Mouse (Mus musculus) natural killer cell, adult 2 months (primary cell): ENCODE measurements around the gene D630045J12Rik.

ENCODE experiments used
- DNase-seq, 2 experiments: peaks; one replicate each; pipeline ENCODE4 v3.0.0; 2022; ENCODE audit warnings: low spot score in 2 of 2

D630045J12Rik gene

GRCm38 (mm10) chr6:38096961-38097370 lies 156.8 kb downstream of the D630045J12Rik start:
- no peak for DNase-seq

GRCm38 (mm10) chr6:38094701-38095100 lies 159.1 kb downstream of the D630045J12Rik start:
- DNase-seq: no peak

DNA sequence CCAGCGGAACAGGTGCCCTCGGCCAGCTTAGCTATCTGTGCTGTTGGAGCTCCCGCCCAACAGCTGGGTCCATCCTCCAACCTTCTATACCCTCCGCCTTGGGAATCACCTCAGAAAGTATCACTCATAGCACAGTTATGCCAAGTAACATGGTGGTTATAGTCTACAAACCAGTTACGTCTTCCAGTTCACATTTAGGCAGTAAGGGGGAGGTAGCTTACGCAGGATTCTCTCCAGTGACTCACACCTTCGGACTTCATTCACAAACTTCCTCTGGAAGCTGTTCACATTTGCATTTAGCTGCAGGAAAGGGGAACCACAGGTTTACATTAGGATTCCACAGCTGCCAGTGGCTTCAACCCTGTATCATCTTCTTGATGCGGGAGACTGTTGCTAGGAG lies 161.3 kb downstream of the D630045J12Rik start:
- DNase-seq: no peak

DNA sequence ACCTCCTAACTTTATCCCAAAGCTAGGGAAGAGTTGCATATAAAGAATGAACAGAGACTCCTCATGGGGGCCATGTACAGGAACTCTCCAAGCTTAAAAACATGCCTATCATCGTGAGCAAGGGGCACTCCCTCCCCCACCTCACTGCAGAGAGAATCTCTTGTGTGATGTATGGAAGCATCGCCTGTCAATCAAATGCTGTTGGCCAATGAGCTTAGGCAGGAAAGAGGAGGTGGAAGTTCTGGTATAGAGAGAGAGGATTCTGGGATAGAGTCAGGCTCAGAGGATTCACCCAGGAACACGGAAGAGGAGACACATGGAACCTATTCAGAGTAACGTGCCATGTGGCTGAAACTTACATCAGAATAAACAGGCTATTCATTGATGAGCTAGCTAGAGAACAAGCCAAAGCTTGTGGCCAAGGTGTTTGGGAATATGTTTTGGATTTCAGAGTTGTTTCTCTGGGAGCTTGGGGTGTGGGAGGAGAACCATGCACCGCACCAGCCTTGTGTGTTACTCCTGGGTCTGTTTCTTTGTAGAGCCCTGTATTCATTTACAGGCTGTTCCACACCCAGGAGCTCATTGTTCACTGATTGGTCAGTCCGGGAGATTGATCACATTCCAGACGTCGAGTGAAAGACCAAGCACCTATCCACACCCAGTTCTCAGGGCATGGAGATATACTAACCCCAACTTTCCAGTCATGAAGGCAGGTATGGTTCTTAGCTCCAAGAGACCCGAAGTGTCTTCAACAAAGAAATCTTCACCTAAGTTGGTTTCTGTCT lies 166.4 kb downstream of the D630045J12Rik start:
- no peak for DNase-seq

- no peak for DNase-seq
Observed at GRCm38 (mm10) chr6:38083204-38083603, 170.6 kb downstream of the D630045J12Rik start.

- DNase-seq: no peak
Observed at GRCm38 (mm10) chr6:38081727-38082341, 172.0 kb downstream of the D630045J12Rik start.

GRCm38 (mm10) chr6:38080364-38080763 lies 173.4 kb downstream of the D630045J12Rik start:
- no peak for DNase-seq

GRCm38 (mm10) chr6:38073592-38073991 lies 180.2 kb downstream of the D630045J12Rik start:
- DNase-seq: no peak
